Mouse (Mus musculus): Measurements from ENCODE around the gene Morn1.

- TF ChIP-seq CTCF (IDR thresholded peaks at IDR 0.05; ENCODE audit: low read depth), result no peak
- no peak for TF ChIP-seq EP300 (IDR thresholded peaks at IDR 0.05; ENCODE audit: low read depth)
These were observed 54.5 kb downstream of the Morn1 start for GRCm38 (mm10) chr4:155140795-155141265.
